Mouse (Mus musculus): Measurements from ENCODE around the gene Dennd1a. TPM values are rescaled to one million over a fixed set of nuclear protein-coding genes. Genes with fewer than 3 reads are reported as not detected.

The Dennd1a gene
- polyA plus RNA-seq, 1 experiment from 2014 or later = 18.3 TPM

- Histone ChIP-seq H3K9me3 (replicated peaks) (no peaks in the 10 kb centered on the region), H3K27me3 (ENCODE audit: low read depth, poor library complexity, severe bottlenecking) (no peaks in the 10 kb centered on the region), H3K4me3 (no peak overlapping the region), H3K36me3 (no peaks in the 10 kb centered on the region), H3K4me1 (peaks cover 14% of the 10 kb centered on the region), H3K27ac (no peak overlapping the region)
- DNase-seq (ENCODE audit: low spot score) = no peak
- WGBS = 84% methylated on average over 2 of the region's 2 CpGs
These were observed 380.9 kb downstream of the Dennd1a start for GRCm38 (mm10) chr2:37906261-37906660.

- Histone ChIP-seq H3K9me3 (replicated peaks) (no peaks in the 10 kb centered on the region), H3K27ac (no peak overlapping the region), H3K4me1 (peaks cover 3% of the 10 kb centered on the region), H3K36me3 (no peaks in the 10 kb centered on the region), H3K27me3 (ENCODE audit: low read depth, poor library complexity, severe bottlenecking) (no peaks in the 10 kb centered on the region), H3K4me3 (no peak overlapping the region)
- no peak for DNase-seq (ENCODE audit: low spot score)
- WGBS = 83% methylated on average over 8 of the region's 8 CpGs
These were observed 383.9 kb downstream of the Dennd1a start for GRCm38 (mm10) chr2:37903286-37903685.

GRCm38 (mm10) chr2:37883214-37883613 is 404.0 kb downstream of the Dennd1a start:
- no peak for DNase-seq (ENCODE audit: low spot score)
- Histone ChIP-seq H3K27ac (no peak overlapping the region), H3K9me3 (replicated peaks) (no peaks in the 10 kb centered on the region), H3K27me3 (ENCODE audit: low read depth, poor library complexity, severe bottlenecking) (no peaks in the 10 kb centered on the region), H3K4me1 (peaks cover 21% of the 10 kb centered on the region), H3K36me3 (peaks cover 4% of the 10 kb centered on the region; the same call in 1 of the 2 replicates), H3K4me3 (no peak overlapping the region)
- WGBS = 94% methylated on average over 3 of the region's 3 CpGs

GRCm38 (mm10) chr2:37881262-37881913 is 405.8 kb downstream of the Dennd1a start:
- Histone ChIP-seq H3K9me3 (replicated peaks) (no peaks in the 10 kb centered on the region), H3K4me3 (no peak overlapping the region), H3K27me3 (ENCODE audit: low read depth, poor library complexity, severe bottlenecking) (no peaks in the 10 kb centered on the region), H3K36me3 (peaks cover 4% of the 10 kb centered on the region; the same call in 1 of the 2 replicates), H3K4me1 (peaks cover 21% of the 10 kb centered on the region), H3K27ac (no peak overlapping the region)
- WGBS = 76% methylated on average over 5 of the region's 5 CpGs
- DNase-seq (ENCODE audit: low spot score) = no peak

GRCm38 (mm10) chr2:37879697-37880096 is 407.5 kb downstream of the Dennd1a start:
- H3K27ac ChIP-seq = no peak overlapping the region
- H3K4me3 ChIP-seq = no peak overlapping the region
- peaks cover 21% of the 10 kb centered on the region for H3K4me1 ChIP-seq
- H3K9me3 ChIP-seq (replicated peaks) = no peaks in the 10 kb centered on the region
- no peaks in the 10 kb centered on the region for H3K27me3 ChIP-seq (ENCODE audit: low read depth, poor library complexity, severe bottlenecking)
- no peak for DNase-seq (ENCODE audit: low spot score)
- no peaks in the 10 kb centered on the region; the same call in 1 of the 2 replicates for H3K36me3 ChIP-seq
- WGBS = 59% methylated on average over 4 of the region's 4 CpGs

- 80% methylated on average over 4 of the region's 4 CpGs for WGBS
- H3K27ac ChIP-seq = no peak overlapping the region
- H3K36me3 ChIP-seq = no peaks in the 10 kb centered on the region
- DNase-seq (ENCODE audit: low spot score) = no peak
- H3K9me3 ChIP-seq (replicated peaks) = no peaks in the 10 kb centered on the region
- H3K4me1 ChIP-seq = peaks cover 23% of the 10 kb centered on the region
- H3K27me3 ChIP-seq (ENCODE audit: low read depth, poor library complexity, severe bottlenecking) = no peaks in the 10 kb centered on the region
- H3K4me3 ChIP-seq = no peak overlapping the region
These were observed 414.4 kb downstream of the Dennd1a start for GRCm38 (mm10) chr2:37872791-37873190.

- Histone ChIP-seq H3K9me3 (replicated peaks) (no peaks in the 10 kb centered on the region), H3K4me3 (no peak overlapping the region), H3K27me3 (ENCODE audit: low read depth, poor library complexity, severe bottlenecking) (no peaks in the 10 kb centered on the region), H3K4me1 (peaks cover 39% of the 10 kb centered on the region), H3K27ac (peak overlapping the region; percentile 44; the same call in 1 of the 2 replicates), H3K36me3 (no peaks in the 10 kb centered on the region)
- DNase-seq (ENCODE audit: low spot score) = peak; percentile 76
- WGBS = 20% methylated on average over 6 of the region's 6 CpGs
These were observed 417.6 kb downstream of the Dennd1a start for GRCm38 (mm10) chr2:37869628-37870027.

- no peak overlapping the region for H3K27ac ChIP-seq
- H3K27me3 ChIP-seq (ENCODE audit: low read depth, poor library complexity, severe bottlenecking) = no peaks in the 10 kb centered on the region
- H3K36me3 ChIP-seq = no peaks in the 10 kb centered on the region
- no peak overlapping the region for H3K4me3 ChIP-seq
- peaks cover 33% of the 10 kb centered on the region for H3K4me1 ChIP-seq
- DNase-seq (ENCODE audit: low spot score) = no peak
- 81% methylated on average over 5 of the region's 5 CpGs for WGBS
- H3K9me3 ChIP-seq (replicated peaks) = no peaks in the 10 kb centered on the region
These were observed 419.8 kb downstream of the Dennd1a start for GRCm38 (mm10) chr2:37867387-37867786.

GRCm38 (mm10) chr2:37857472-37857871 is 429.7 kb downstream of the Dennd1a start:
- Histone ChIP-seq H3K4me3 (no peak overlapping the region), H3K27ac (no peak overlapping the region), H3K4me1 (peaks cover 16% of the 10 kb centered on the region), H3K36me3 (0 out of 2 replicates have a peak, but pooled peaks cover 6% of the 10 kb centered on the region), H3K9me3 (replicated peaks) (no peaks in the 10 kb centered on the region), H3K27me3 (ENCODE audit: low read depth, poor library complexity, severe bottlenecking) (no peaks in the 10 kb centered on the region)
- DNase-seq (ENCODE audit: low spot score) = no peak
- WGBS = 100% methylated on average over 1 of the region's 1 CpGs

- Histone ChIP-seq H3K9me3 (replicated peaks) (no peaks in the 10 kb centered on the region), H3K27me3 (ENCODE audit: low read depth, poor library complexity, severe bottlenecking) (no peaks in the 10 kb centered on the region), H3K27ac (no peak overlapping the region), H3K4me3 (no peak overlapping the region), H3K4me1 (peaks cover 16% of the 10 kb centered on the region), H3K36me3 (0 out of 2 replicates have a peak, but pooled peaks cover 6% of the 10 kb centered on the region)
- DNase-seq (ENCODE audit: low spot score) = no peak
- WGBS = 87% methylated on average over 3 of the region's 3 CpGs
These were observed 430.2 kb downstream of the Dennd1a start for GRCm38 (mm10) chr2:37856955-37857354.

GRCm38 (mm10) chr2:37855226-37855625 is 432.0 kb downstream of the Dennd1a start:
- WGBS = 69% methylated on average over 2 of the region's 2 CpGs
- no peak for DNase-seq (ENCODE audit: low spot score)
- no peak overlapping the region for H3K27ac ChIP-seq
- no peaks in the 10 kb centered on the region for H3K27me3 ChIP-seq (ENCODE audit: low read depth, poor library complexity, severe bottlenecking)
- no peak overlapping the region for H3K4me3 ChIP-seq
- H3K4me1 ChIP-seq = peaks cover 16% of the 10 kb centered on the region
- no peaks in the 10 kb centered on the region for H3K9me3 ChIP-seq (replicated peaks)
- 0 out of 2 replicates have a peak, but pooled peaks cover 6% of the 10 kb centered on the region for H3K36me3 ChIP-seq

- H3K4me1 ChIP-seq = peaks cover 16% of the 10 kb centered on the region
- no peak for DNase-seq (ENCODE audit: low spot score)
- 39% methylated on average over 1 of the region's 1 CpGs for WGBS
- no peak overlapping the region for H3K4me3 ChIP-seq
- H3K27me3 ChIP-seq (ENCODE audit: low read depth, poor library complexity, severe bottlenecking) = no peaks in the 10 kb centered on the region
- no peaks in the 10 kb centered on the region for H3K9me3 ChIP-seq (replicated peaks)
- H3K27ac ChIP-seq = no peak overlapping the region
- 0 out of 2 replicates have a peak, but pooled peaks cover 6% of the 10 kb centered on the region for H3K36me3 ChIP-seq
These were observed 433.2 kb downstream of the Dennd1a start for GRCm38 (mm10) chr2:37853878-37854435.

GRCm38 (mm10) chr2:37850626-37851025 is 436.6 kb downstream of the Dennd1a start:
- Histone ChIP-seq H3K27ac (no peak overlapping the region), H3K36me3 (0 out of 2 replicates have a peak, but pooled peaks cover 3% of the 10 kb centered on the region), H3K4me3 (no peak overlapping the region), H3K4me1 (peaks cover 16% of the 10 kb centered on the region), H3K9me3 (replicated peaks) (no peaks in the 10 kb centered on the region), H3K27me3 (ENCODE audit: low read depth, poor library complexity, severe bottlenecking) (no peaks in the 10 kb centered on the region)
- no peak for DNase-seq (ENCODE audit: low spot score)
- WGBS = 85% methylated on average over 1 of the region's 1 CpGs
